Mouse (Mus musculus) kidney, embryonic 14.5 days (tissue): ENCODE measurements at regions not wholly inside any gene's neighbourhood (a gene's known extent, or its start where the extent isn't known, plus 50 kb on each side); places are given as distances from the start of the nearest gene placed in this dataset.

Experiments used
- ATAC-seq: fragments of 200-750 bp; cut with Nextera tagmentation; 2 replicates; pipeline ENCODE4 v1.8.0; 2017; ENCODE audit warnings: moderate number of reproducible peaks, mild to moderate bottlenecking, moderate TSS enrichment, moderate library complexity; ENCODE audit not compliant: low FRiP score, low TSS enrichment
- H3K27ac ChIP-seq: fragments of 300-500 bp; sonication (generic); 2 replicates; pipeline ENCODE4 v1.5.1; 2014; ENCODE audit warnings: low read depth, mild to moderate bottlenecking, low read length, moderate library complexity, mixed read lengths
- H3K27me3 ChIP-seq: fragments of 300-500 bp; sonication (generic); 2 replicates; pipeline ENCODE4 v1.6.1; 2014; ENCODE audit warnings: mild to moderate bottlenecking, low read length; ENCODE audit not compliant: control insufficient read depth, insufficient read depth
- H3K36me3 ChIP-seq: fragments of 300-500 bp; sonication (generic); 2 replicates; pipeline ENCODE4 v1.6.1; 2014; ENCODE audit warnings: low read length, mixed read lengths; ENCODE audit not compliant: control insufficient read depth, insufficient read depth
- H3K4me1 ChIP-seq: fragments of 300-500 bp; sonication (generic); 2 replicates; pipeline ENCODE4 v1.6.1; 2014; ENCODE audit warnings: low read length, mixed read lengths; ENCODE audit not compliant: control insufficient read depth, insufficient read depth
- H3K4me2 ChIP-seq: fragments of 300-500 bp; sonication (generic); replicated peaks from 2 replicates; pipeline ENCODE4 v1.6.1; 2014; ENCODE audit warnings: low read depth, mild to moderate bottlenecking, low read length
- H3K4me3 ChIP-seq: fragments of 300-500 bp; sonication (generic); 2 replicates; pipeline ENCODE4 v1.5.1; 2014; ENCODE audit warnings: mild to moderate bottlenecking, low read length
- H3K9ac ChIP-seq: fragments of 300-500 bp; sonication (generic); 2 replicates; pipeline ENCODE4 v1.6.1; 2014; ENCODE audit warnings: low read depth, mild to moderate bottlenecking, low read length, moderate library complexity
- H3K9me3 ChIP-seq: fragments of 300-500 bp; sonication (generic); 2 replicates; pipeline ENCODE4 v1.6.1; 2016; ENCODE audit warnings: low read length; ENCODE audit not compliant: control insufficient read depth
- WGBS: fragments of 180-500 bp; shearing (Covaris S2); extraction: QIAGEN DNeasy Blood & Tissue Kit; methylation state at CpG from one replicate; pipeline ENCODE4 v1.1.7; 2014; 5-methylcytosine and 5-hydroxymethylcytosine counted together

DNA sequence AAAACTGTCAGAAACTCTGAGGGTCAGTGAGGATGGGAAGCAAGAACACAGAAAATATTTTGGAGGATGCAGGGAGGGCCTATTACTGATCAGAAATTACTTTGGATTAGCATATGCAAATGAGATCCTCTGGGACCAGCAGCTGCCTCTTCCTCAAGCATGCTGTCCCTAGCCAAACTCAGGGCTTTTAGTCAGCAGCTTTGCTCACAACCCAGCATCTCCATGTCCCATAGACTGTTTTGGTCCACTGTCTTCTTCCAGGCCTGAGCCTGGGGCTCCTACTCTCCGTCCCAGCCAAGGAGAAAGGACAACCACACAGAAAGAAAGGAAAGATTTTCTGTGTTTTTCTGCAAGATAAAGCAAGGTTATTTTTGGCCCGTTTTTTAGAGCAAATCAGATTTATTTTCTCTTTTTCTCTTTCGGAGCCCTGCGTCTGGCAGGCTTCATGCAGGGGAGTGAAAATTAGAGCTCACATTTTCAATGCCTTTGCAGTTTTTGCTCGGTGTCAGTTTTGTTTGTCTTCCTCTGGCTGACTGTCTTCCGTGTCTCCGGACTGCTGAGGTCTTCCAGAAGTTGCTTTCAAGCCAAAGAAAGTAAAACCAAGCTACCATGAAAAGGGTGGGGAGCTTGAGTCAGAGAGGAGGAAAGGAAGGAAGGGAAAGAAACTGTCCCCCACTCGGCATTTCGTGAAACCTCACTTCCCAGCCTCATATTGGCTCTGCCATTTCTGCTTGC lies 445.5 kb upstream of the Cdh11 start:
- H3K4me1 ChIP-seq = peaks cover 27% of the 10 kb centered on the region
- peak overlapping the region; percentile 95 for H3K27ac ChIP-seq
- H3K9ac ChIP-seq = no peak overlapping the region; the same call in 1 of the 2 replicates
- no peaks in the 10 kb centered on the region for H3K36me3 ChIP-seq
- no peak overlapping the region for H3K4me2 ChIP-seq
- ATAC-seq = peak; percentile 59
- H3K27me3 ChIP-seq = no peaks in the 10 kb centered on the region
- no peak overlapping the region for H3K4me3 ChIP-seq
- H3K9me3 ChIP-seq = no peaks in the 10 kb centered on the region
- WGBS = 13% methylated on average over 9 of the region's 9 CpGs

DNA sequence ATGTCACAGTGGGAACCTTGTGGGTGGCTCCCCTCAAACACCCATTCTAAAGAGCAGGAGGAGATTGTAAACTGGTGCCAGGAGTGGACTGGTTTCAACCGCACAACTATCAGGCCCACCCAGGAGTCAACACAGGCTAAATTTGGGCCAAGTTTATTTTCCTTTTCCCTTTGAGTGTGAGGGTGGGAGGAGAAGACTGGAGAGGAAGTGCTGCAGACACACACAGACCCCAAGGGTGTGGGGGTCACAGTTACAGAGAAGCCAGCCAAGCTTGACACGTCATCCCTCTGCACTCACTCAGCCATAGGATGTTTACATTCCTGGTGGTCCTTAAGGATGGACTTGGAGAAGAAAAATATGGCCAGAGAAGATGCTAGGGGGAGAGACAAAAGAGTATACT lies 448.9 kb upstream of the Cdh11 start:
- H3K9me3 ChIP-seq = no peaks in the 10 kb centered on the region
- H3K36me3 ChIP-seq = no peaks in the 10 kb centered on the region
- H3K27ac ChIP-seq = peak overlapping the region; percentile 70
- no peaks in the 10 kb centered on the region for H3K27me3 ChIP-seq
- peaks cover 27% of the 10 kb centered on the region for H3K4me1 ChIP-seq
- peak; percentile 93 for ATAC-seq
- WGBS = 2% methylated on average over 2 of the region's 2 CpGs
- H3K9ac ChIP-seq = no peak overlapping the region
- H3K4me3 ChIP-seq = no peak overlapping the region
- no peak overlapping the region for H3K4me2 ChIP-seq

DNA sequence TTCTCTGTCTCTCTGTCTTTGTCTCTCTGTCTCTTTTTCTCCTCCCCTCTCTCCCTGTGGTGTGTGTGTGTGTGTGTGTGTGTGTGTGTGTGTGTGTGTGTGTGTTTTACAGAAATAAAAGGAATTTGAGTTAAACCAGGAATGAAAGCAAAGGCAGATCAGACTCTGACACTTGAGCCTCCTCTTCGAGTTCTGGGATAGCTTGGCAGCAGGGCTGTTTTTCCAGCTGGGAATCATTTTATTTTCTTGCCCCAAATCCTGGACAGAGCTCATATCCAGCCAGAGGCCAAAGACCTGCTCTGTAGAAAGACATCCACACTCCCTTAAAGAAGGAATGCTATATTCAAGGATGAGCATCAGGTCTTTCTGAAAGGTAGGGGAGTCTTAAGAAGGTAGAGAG lies 450.2 kb upstream of the Cdh11 start:
- peaks cover 17% of the 10 kb centered on the region; the same call in 1 of the 2 replicates for H3K4me1 ChIP-seq
- H3K27me3 ChIP-seq = no peaks in the 10 kb centered on the region
- ATAC-seq = no peak
- WGBS = 11% methylated on average over 1 of the region's 1 CpGs
- H3K4me2 ChIP-seq = no peak overlapping the region
- no peak overlapping the region for H3K9ac ChIP-seq
- no peak overlapping the region for H3K4me3 ChIP-seq
- H3K27ac ChIP-seq = no peak overlapping the region
- H3K36me3 ChIP-seq = no peaks in the 10 kb centered on the region
- H3K9me3 ChIP-seq = no peaks in the 10 kb centered on the region

DNA sequence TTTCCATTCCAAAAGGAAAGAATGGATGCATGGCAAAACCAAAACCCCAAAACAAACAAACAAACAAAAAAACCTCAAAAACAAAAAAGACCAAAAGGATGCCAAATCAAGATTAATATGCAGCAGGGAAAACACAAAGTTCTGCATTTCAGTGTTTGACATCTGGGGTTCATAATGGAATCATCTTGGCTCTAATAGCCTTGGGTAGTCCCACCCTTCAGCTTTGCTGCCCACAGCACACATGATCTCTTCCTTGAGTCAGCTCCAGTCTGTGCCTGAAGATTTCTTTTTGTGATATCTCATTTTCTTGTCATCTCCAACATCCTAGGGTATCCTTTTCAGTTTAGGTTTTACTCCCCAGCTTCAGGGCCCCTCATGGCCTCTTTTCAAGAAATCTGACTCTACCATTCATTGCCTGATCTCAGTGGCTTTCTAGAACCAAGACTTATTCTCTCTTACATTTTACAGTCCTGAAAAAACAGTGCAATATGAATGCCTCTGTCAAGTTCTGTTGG lies 453.1 kb upstream of the Cdh11 start:
- no peak overlapping the region for H3K27ac ChIP-seq
- no peak overlapping the region for H3K4me3 ChIP-seq
- no peaks in the 10 kb centered on the region for H3K27me3 ChIP-seq
- no peak overlapping the region for H3K9ac ChIP-seq
- H3K4me2 ChIP-seq = no peak overlapping the region
- peaks cover 10% of the 10 kb centered on the region; the same call in 1 of the 2 replicates for H3K4me1 ChIP-seq
- H3K9me3 ChIP-seq = no peaks in the 10 kb centered on the region
- no peaks in the 10 kb centered on the region for H3K36me3 ChIP-seq
- no peak for ATAC-seq

DNA sequence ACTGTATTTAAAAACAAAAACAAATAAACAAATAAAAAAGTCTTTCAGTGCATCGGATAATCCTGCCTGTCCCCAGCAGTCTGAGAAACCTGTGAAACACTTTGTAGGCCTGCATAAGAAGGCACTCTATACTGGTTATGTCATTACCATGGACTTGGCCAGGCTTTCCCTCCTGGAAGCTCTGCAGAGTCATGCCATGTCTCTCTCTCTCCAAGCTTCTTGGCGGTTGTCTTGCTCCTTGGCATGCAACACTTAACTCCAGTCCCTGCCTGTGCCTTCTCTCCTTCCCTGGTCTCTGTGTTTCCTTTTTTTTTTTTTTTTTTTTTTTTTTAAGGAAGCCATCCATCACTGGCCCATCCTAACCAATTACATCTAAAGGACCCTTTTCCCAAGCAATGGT lies 458.7 kb upstream of the Cdh11 start:
- Histone ChIP-seq H3K27ac (no peak overlapping the region), H3K27me3 (no peaks in the 10 kb centered on the region), H3K4me1 (no peaks in the 10 kb centered on the region), H3K4me3 (no peak overlapping the region), H3K9ac (no peak overlapping the region), H3K4me2 (no peak overlapping the region), H3K9me3 (no peaks in the 10 kb centered on the region), H3K36me3 (no peaks in the 10 kb centered on the region)
- no peak for ATAC-seq
- WGBS = 57% methylated on average over 2 of the region's 2 CpGs

DNA sequence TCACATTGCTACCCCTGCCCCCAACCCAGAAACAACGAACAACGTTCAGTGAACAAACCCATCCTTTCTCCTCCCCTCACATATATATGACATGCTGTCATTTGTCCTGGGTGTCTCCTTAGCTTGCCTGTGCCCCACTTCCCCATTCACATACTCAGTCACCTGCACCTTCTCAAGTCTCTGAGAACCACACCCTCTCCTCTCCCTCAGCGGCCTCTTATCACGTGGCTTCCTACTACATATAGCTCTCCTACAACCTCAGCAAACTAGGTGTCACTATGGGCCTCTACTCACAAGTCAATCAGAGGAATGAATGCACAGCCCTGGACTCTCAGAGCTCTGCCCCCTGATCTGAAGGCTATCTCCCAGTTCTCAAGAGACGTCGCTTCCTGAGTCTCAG lies 459.2 kb upstream of the Cdh11 start:
- no peaks in the 10 kb centered on the region for H3K9me3 ChIP-seq
- 80% methylated on average over 6 of the region's 6 CpGs for WGBS
- H3K4me3 ChIP-seq = no peak overlapping the region
- H3K27me3 ChIP-seq = no peaks in the 10 kb centered on the region
- no peak for ATAC-seq
- H3K4me1 ChIP-seq = no peaks in the 10 kb centered on the region
- no peak overlapping the region for H3K27ac ChIP-seq
- H3K36me3 ChIP-seq = no peaks in the 10 kb centered on the region
- no peak overlapping the region for H3K9ac ChIP-seq
- no peak overlapping the region for H3K4me2 ChIP-seq

DNA sequence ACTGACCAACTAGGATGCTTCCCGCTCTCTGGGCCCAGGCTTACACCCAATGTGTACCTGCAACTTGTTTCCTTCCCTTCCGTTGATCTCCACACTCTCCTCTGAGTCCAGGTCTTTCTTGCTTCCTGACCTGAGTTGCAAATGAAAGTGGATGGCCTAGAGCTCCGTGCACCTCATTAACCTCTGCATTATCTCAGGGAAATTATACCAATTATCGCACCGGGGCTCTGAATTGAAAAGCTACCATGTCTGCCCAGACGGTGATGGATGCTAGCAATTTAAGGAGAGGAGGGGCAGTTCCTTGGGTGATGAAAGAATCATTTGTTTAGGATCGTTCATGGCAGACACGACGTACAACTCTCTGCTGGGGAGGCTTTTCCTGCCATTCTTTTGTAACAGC lies 460.4 kb upstream of the Cdh11 start:
- no peaks in the 10 kb centered on the region for H3K9me3 ChIP-seq
- no peak overlapping the region for H3K9ac ChIP-seq
- no peaks in the 10 kb centered on the region for H3K36me3 ChIP-seq
- H3K4me1 ChIP-seq = no peaks in the 10 kb centered on the region
- 24% methylated on average over 9 of the region's 9 CpGs for WGBS
- H3K4me2 ChIP-seq = no peak overlapping the region
- no peak overlapping the region for H3K27ac ChIP-seq
- no peaks in the 10 kb centered on the region for H3K27me3 ChIP-seq
- ATAC-seq = no peak
- no peak overlapping the region for H3K4me3 ChIP-seq

DNA sequence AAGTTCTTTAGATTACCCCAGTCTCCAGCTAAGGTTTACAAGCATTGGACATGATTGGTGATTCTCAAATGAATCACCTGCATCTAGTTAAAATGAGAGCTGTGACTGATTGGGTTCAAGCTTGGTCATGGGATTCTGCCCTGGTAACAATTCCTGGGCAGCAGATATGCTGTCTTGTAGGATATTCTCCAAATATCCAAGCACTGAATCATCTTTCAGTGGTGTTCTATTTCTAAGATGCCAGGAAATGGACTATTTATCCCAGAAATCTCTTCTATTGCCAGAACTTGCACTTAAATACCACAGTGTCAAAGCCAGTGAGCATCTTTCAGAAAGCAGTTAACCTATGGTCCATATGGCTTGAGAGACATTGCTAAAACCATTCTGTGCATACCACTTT lies 475.8 kb upstream of the Cdh11 start:
- Histone ChIP-seq H3K4me2 (no peak overlapping the region), H3K9ac (no peak overlapping the region), H3K36me3 (no peaks in the 10 kb centered on the region), H3K27me3 (no peaks in the 10 kb centered on the region), H3K9me3 (0 out of 2 replicates have a peak, but pooled peaks cover 3% of the 10 kb centered on the region), H3K4me1 (no peaks in the 10 kb centered on the region), H3K4me3 (no peak overlapping the region), H3K27ac (no peak overlapping the region)
- ATAC-seq = no peak

DNA sequence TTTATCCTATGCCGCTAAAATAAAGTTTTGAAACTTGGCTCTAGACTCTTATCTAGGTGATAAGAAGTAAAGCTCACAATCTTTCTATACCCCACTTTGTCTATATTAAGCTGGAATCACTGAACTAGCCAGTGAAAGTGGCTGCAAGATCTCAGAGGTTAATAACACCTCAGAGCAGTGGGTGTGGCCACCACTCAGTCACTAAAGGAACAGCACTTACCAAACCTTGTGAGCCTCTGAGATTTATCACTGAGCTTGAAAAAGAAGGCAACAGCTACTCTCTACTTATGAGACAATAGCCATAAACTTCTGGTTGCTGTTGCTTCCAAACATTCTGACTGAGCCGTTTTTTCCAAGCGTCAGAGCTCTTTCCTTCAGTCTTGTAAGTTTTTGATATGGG lies 484.6 kb upstream of the Cdh11 start:
- Histone ChIP-seq H3K36me3 (no peaks in the 10 kb centered on the region), H3K4me1 (peaks cover 12% of the 10 kb centered on the region; the same call in 1 of the 2 replicates), H3K4me3 (no peak overlapping the region), H3K27me3 (no peaks in the 10 kb centered on the region), H3K27ac (no peak overlapping the region), H3K9me3 (no peaks in the 10 kb centered on the region), H3K9ac (no peak overlapping the region), H3K4me2 (no peak overlapping the region)
- no peak for ATAC-seq
- 68% methylated on average over 3 of the region's 3 CpGs for WGBS
